Mouse (Mus musculus) embryo, embryonic 10 days (tissue): Measurements from ENCODE around the gene Carf.
"Not testable (repeated sequence)": the region's sequence is repeated elsewhere in the genome, so short reads cannot be mapped to it uniquely, and the experiment has no call there.

ENCODE experiments used
- DNase-seq: peaks from one replicate; pipeline ENCODE4 v3.0.0-alpha.2; 2015; ENCODE audit warnings: low spot score

Gene Carf

DNA sequence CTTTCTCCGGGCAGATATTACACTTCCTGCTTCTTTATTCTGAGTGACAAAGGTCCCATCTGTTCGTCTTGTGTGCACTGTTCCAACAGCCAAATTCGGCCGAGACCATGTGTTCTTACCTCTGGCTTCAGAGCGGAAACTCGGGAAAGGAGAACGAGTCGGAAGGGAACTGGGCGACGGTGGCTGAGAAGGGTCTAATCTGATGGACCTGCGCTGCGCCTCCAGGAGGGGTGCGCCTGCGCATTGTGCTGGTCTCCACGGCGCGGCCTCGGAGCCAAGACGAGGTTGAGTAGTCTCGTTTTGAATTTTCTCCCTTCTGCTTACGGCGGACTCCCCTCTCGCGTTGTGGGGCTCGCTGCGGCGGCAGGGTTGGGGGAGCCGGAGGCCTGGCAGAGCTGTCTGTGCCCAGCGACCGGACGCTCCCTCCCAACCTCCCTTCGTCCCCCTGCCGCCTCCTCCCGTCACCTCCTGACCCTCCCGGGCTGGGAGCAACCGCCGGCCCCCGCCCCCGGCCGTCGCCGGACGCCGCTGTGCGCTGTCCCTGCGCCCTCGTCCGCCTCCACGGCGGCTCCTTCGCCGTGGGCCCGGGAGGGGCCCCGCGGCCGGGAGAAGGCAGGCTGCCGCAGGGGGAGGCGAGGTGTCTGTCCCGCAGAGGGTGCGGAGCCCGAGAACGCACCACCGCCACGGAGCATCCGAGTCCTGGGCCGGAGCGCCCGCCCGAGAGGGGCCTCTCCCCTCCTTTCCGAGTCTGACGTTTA lies at the start of gene Carf, which contains the start of gene Wdr12:
TSS of gene Carf (plus strand) at position 224 of the 758 bp plus-strand sequence.
TSS of gene Wdr12 (minus strand) at position 622 of the 758 bp plus-strand sequence.
- DNase-seq = peak; percentile 99

GRCm38 (mm10) chr1:60054659-60055058 lies 43.4 kb upstream of the Carf start:
- no peak for DNase-seq

DNA sequence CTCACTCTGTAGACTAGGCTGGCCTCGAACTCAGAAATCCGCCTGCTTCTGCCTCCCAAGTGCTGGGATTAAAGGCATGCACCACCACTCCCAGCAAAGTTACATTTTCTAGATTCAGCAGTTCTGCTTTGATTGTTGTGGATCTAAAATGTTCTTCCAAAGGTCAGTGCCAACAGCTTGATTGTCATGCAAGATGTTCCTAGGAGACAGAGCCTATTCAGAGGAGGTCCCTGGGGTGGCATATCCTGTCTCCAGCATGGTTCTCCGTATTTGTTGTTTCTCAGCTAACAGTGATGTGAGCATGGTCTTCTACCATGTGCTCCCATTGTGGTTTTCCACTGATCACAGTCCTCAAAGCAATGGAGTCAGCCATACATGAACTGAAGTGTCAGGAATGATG lies 41.7 kb upstream of the Carf start:
- DNase-seq = no peak

DNA sequence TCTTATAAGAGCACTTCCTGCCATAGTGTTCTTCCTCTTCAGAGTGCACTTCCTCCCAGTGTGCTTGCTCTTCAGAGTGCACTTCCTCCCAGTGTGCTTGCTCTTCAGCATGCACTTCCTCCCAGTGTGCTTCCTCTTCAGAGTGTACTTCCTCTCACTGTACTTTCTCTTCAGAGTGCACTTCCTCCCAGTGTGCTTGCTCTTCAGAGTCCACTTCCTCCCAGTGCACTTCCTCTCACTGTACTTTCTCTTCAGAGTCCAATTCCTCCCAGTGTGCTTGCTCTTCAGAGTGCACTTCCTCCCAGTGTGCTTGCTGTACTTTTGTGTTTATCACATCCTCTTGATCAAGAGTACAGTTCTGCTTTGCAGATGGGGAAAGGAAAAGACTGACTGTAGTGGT lies 27.3 kb upstream of the Carf start:
- DNase-seq = not testable (repeated sequence)

- no peak for DNase-seq
Measured at GRCm38 (mm10) chr1:60074935-60075334, 23.1 kb upstream of the Carf start.

DNA sequence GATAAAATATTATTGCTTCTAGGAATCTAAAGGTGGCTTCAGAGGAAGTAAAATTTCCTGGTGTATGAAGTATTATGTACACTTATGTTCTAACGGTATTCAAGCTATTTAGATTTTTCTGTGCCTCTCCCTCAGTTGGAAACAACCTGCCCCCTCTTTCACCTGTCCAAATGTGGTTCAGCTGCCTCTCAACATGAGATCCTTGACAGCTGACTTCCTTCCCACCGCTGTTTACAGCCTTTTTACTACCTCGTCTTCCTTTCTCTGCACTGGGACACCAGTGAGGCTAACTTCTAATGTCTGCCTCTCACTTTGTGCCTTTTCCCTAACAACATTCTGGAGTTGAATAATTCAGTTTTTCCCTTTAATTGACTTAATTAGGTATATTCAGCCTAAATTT lies 22.5 kb upstream of the Carf start:
- no peak for DNase-seq

- no peak for DNase-seq
Measured at GRCm38 (mm10) chr1:60076411-60076810, 21.6 kb upstream of the Carf start.

- DNase-seq = peak; percentile 11
Measured at GRCm38 (mm10) chr1:60096572-60097276, 1.3 kb upstream of the Carf start.

DNA sequence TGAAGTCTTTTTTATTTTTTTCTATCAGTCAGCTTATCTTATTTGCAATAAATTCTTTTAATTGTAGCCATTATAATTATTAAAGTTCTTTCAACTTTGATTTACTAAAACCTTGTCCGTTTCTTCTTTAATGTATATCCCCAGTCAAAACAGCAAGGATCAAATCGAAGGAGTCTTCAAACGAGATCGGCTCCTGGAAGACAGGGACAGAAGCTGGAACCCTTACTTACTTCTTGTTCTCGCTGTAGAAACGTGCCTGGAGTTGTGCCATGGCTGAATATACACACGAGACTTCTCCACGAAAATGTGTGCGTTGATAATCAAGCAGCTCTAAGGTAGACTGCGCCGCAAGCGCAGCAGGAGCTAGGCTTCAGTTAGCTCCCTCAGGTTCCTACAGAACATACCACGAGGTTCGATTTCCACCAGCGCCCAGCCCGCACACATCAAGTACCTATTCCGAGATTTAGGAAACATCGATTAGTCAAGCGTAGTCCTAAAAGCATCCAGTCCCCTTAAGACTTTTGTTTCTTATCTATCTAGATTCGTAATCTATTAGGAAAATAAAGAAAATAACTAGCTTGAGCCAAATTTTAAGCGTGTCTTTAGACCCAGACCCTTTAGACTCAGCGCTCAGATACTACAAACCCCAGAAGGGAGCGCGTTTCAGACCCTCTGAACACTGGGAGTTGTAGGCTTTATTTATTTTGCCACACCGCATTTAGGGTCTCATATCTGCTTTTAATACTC lies 597 bp upstream of the Carf start:
- peak; percentile 91 for DNase-seq

DNA sequence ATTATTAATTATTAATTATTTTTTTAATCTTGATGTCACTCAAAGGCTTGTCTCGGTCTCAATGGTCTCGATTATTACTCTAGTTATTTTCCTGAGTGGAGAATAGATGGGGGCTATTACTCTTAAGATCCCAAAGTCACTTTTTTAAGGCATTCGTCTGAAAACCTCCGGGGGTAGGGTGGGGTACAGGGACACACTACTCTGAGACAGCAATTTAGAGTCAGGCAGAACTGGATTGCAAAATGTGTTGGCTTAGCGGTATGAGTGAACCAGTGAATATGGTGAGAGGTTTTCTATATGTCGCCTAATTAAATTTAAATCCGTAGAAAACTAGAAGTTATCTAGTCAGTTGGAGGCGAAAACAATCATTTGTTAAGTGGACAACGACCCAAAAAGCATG lies 792 bp downstream of the Carf start:
- no peak for DNase-seq

- DNase-seq = no peak
Measured at GRCm38 (mm10) chr1:60104582-60104981, 6.5 kb downstream of the Carf start.

GRCm38 (mm10) chr1:60117721-60118455 lies 19.8 kb downstream of the Carf start:
- peak; percentile 9 for DNase-seq

DNA sequence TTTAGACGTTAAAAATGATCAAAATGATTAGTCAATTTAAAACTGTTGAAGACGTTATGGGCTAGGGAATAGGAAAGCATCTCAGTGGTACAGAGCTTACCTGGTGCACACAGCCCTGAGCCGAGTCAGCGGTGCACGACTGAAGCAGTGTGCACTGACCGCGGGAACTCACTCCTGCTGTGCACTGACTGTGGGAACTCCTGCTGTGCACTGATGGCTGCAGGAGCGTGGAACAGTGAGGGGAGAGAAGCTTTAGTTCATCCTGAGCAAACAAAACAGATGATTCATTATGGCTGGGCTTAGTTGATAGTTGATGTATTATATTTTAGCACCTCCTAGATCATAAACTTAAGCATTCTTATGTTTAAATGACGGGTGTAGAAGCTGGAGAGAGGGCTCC lies 39.3 kb downstream of the Carf start:
- no peak for DNase-seq

DNA sequence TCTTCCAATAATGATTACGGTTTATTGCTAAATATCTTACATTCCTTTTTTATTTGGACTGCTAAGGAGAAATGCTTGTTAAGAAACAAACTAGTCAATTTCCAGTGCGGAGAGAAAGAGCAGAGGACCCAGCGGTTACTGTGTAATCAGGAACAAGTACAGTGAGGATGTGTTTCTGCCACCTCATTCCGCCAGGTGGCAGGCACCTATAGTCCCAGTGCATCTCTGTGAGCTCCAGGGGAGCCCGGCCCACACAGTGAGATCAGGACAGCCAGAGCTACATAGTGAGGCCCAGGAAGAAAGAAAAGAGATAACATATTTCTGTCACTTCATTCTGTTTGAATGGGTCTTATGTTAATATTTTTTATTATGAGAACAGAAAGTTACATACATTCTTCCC lies 54.7 kb downstream of the Carf start:
- DNase-seq = peak; percentile 29

DNA sequence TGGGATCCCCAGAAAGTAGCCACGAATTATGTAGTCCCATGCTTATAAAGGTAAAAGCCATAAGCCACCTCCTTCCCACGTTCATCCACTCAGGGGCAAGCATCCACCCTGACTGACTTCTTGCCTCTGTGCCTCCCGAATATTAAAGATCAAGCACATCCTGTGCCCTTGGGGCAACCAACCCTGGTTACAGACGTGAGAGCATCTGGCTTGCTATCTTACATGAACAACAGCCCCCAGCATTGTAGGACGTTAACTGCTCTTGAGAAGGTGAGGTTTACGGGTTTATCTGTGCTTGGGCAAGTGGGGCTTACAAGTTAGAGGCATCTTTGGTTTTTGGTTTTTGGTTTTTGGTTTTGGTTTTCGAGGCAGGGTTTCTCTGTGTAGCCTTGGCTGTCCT lies 58.6 kb downstream of the Carf start:
- no peak for DNase-seq

DNA sequence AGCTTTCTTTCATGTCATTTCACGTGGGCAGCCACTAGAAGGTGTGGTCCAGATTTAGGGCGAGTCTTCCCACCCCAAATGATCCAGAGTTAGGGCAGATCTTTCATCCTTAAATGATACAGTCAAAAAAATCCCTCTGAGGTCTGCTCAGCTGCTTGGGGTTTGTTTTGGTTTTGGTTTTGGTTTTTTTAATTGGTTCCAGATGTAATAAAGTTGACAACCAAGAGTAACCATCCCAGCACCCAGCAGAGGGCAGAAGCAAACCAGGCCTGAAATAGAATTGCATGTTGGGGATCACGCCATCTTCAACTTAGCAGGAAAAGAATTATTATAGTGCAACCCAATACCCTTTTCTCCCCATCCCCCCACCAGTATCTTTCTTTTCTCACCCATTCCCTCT lies 60.4 kb downstream of the Carf start:
- DNase-seq = peak; percentile 54

DNA sequence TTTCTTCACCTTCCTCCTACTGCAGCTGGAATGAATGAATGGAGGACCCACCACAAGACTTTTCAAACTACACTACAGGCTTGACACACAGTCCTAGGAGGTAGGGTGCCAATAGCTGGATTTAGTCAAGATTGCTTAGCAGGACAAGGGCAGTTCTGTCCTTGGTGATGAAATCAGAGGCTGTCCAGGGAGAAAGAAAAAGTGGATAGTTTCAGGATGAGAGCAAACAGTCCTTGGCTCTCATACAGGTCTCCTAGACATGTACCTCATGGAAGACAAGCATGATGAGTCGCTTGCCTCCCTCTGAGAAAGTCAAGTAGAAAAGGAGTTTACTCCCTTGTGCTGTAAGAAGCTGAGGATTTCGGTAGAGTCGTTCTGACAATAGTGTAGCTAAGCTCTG lies 65.6 kb downstream of the Carf start:
- DNase-seq = no peak

GRCm38 (mm10) chr1:60169626-60170025 lies 71.6 kb downstream of the Carf start:
- DNase-seq = no peak

- no peak for DNase-seq
Measured at GRCm38 (mm10) chr1:60170251-60170650, 72.2 kb downstream of the Carf start.

DNA sequence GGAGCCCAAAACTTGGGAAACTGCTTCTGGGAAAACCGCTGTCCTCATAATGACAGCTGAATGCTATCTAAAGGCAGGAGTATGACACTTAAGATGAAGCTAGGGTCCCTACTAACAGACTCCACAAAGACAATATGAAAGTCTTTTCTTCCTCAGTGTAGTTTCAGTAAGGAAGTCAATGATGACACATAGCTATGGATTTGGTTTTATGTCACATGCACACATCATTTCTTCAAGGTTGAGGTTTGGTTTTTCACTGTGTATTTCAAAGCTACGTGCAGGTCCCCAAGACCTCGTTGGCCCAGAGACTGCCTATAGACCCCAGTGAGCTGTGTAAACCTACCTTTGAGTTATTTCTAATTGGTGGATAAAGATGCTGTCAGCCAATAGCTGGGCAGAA lies 75.1 kb downstream of the Carf start:
- DNase-seq = no peak

DNA sequence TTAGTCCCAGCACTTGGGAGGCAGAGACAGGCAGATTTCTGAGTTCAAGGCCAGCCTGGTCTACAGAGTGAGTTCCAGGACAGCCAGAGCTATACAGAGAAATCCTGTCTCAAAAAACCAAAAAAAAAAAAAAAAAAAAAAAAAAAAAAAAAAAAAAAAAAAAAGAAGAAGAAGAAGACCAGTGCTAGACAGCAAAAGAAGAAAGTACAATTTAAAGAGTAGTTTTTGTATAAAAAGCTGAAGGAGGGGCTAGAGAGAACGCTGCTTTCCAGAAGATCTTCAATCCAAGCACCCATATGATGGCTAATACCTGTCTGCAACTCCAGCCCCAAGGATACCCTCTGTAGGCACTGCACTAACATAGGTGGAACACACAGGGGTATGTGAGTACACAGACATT lies 79.8 kb downstream of the Carf start:
- DNase-seq = not testable (repeated sequence)

- DNase-seq = peak; percentile 9
Measured at GRCm38 (mm10) chr1:60179376-60179775, 81.3 kb downstream of the Carf start.
